Mouse (Mus musculus): Measurements from ENCODE around the gene Atic. TPM values are rescaled to one million over a fixed set of nuclear protein-coding genes. Genes with fewer than 3 reads are reported as not detected.

Gene Atic
- polyA plus RNA-seq, 1 experiment from 2014 or later: 17.5 TPM

- TF ChIP-seq CTCF (IDR thresholded peaks at IDR 0.05) (no peak), EP300 (IDR thresholded peaks at IDR 0.05) (no peak)
- 76% methylated on average over 7 of the region's 7 CpGs for WGBS
- Histone ChIP-seq H3K4me3 (ENCODE audit: low read depth, low read length) (no peak overlapping the region), H3K4me1 (ENCODE audit: insufficient read depth, low read depth, low read length) (no peaks in the 10 kb centered on the region), H3K9me3 (ENCODE audit: low read length) (no peaks in the 10 kb centered on the region), H3K9ac (replicated peaks; ENCODE audit: low read depth) (no peak overlapping the region), H3K36me3 (ENCODE audit: insufficient read depth, low read length) (peaks cover 13% of the 10 kb centered on the region; the same call in 1 of the 2 replicates), H3K27ac (ENCODE audit: low read length) (no peak overlapping the region), H3K27me3 (replicated peaks; ENCODE audit: insufficient read depth, low read length) (no peaks in the 10 kb centered on the region), H3K4me2 (replicated peaks; ENCODE audit: low read depth, low read length) (no peak overlapping the region)
- DNase-seq (ENCODE audit: low spot score) (no peak), ATAC-seq (no peak)
Observed at GRCm38 (mm10) chr1:71586658-71587057, 29.7 kb downstream of the Atic start.

- peaks cover 18% of the 10 kb centered on the region; the same call in 1 of the 2 replicates for H3K36me3 ChIP-seq (ENCODE audit: insufficient read depth, low read length)
- no peaks in the 10 kb centered on the region for H3K27me3 ChIP-seq (replicated peaks; ENCODE audit: insufficient read depth, low read length)
- TF ChIP-seq CTCF (IDR thresholded peaks at IDR 0.05) (no peak), EP300 (IDR thresholded peaks at IDR 0.05) (no peak)
- no peak overlapping the region for H3K4me3 ChIP-seq (ENCODE audit: low read depth, low read length)
- no peak for DNase-seq (ENCODE audit: low spot score)
- no peak overlapping the region for H3K27ac ChIP-seq (ENCODE audit: low read length)
- no peak overlapping the region for H3K4me2 ChIP-seq (replicated peaks; ENCODE audit: low read depth, low read length)
- ATAC-seq: no peak
- H3K4me1 ChIP-seq (ENCODE audit: insufficient read depth, low read depth, low read length): no peaks in the 10 kb centered on the region
- no peak overlapping the region for H3K9ac ChIP-seq (replicated peaks; ENCODE audit: low read depth)
- WGBS: 96% methylated on average over 11 of the region's 11 CpGs
- no peaks in the 10 kb centered on the region for H3K9me3 ChIP-seq (ENCODE audit: low read length)
Observed at GRCm38 (mm10) chr1:71590038-71590437, 33.1 kb downstream of the Atic start.

- WGBS: 90% methylated on average over 9 of the region's 9 CpGs
- TF ChIP-seq CTCF (IDR thresholded peaks at IDR 0.05) (no peak), EP300 (IDR thresholded peaks at IDR 0.05) (no peak)
- H3K27me3 ChIP-seq (replicated peaks; ENCODE audit: insufficient read depth, low read length): no peaks in the 10 kb centered on the region
- DNase-seq (ENCODE audit: low spot score): no peak
- H3K4me2 ChIP-seq (replicated peaks; ENCODE audit: low read depth, low read length): no peak overlapping the region
- no peaks in the 10 kb centered on the region for H3K9me3 ChIP-seq (ENCODE audit: low read length)
- no peak overlapping the region for H3K9ac ChIP-seq (replicated peaks; ENCODE audit: low read depth)
- no peak overlapping the region for H3K4me3 ChIP-seq (ENCODE audit: low read depth, low read length)
- ATAC-seq: no peak
- no peak overlapping the region for H3K27ac ChIP-seq (ENCODE audit: low read length)
- peaks cover 5% of the 10 kb centered on the region; the same call in 1 of the 2 replicates for H3K36me3 ChIP-seq (ENCODE audit: insufficient read depth, low read length)
- H3K4me1 ChIP-seq (ENCODE audit: insufficient read depth, low read depth, low read length): no peaks in the 10 kb centered on the region
Observed at GRCm38 (mm10) chr1:71593184-71593583, 36.2 kb downstream of the Atic start.

GRCm38 (mm10) chr1:71594268-71594667 lies 37.3 kb downstream of the Atic start:
- ATAC-seq (no peak), DNase-seq (ENCODE audit: low spot score) (no peak)
- Histone ChIP-seq H3K27me3 (replicated peaks; ENCODE audit: insufficient read depth, low read length) (no peaks in the 10 kb centered on the region), H3K4me2 (replicated peaks; ENCODE audit: low read depth, low read length) (no peak overlapping the region), H3K9ac (replicated peaks; ENCODE audit: low read depth) (no peak overlapping the region), H3K9me3 (ENCODE audit: low read length) (no peaks in the 10 kb centered on the region), H3K27ac (ENCODE audit: low read length) (no peak overlapping the region), H3K4me1 (ENCODE audit: insufficient read depth, low read depth, low read length) (no peaks in the 10 kb centered on the region), H3K4me3 (ENCODE audit: low read depth, low read length) (no peak overlapping the region), H3K36me3 (ENCODE audit: insufficient read depth, low read length) (peaks cover 5% of the 10 kb centered on the region; the same call in 1 of the 2 replicates)
- WGBS: 88% methylated on average over 2 of the region's 2 CpGs
- TF ChIP-seq CTCF (IDR thresholded peaks at IDR 0.05) (no peak), EP300 (IDR thresholded peaks at IDR 0.05) (no peak)

GRCm38 (mm10) chr1:71595365-71595764 lies 38.4 kb downstream of the Atic start:
- H3K4me1 ChIP-seq (ENCODE audit: insufficient read depth, low read depth, low read length): no peaks in the 10 kb centered on the region
- H3K4me3 ChIP-seq (ENCODE audit: low read depth, low read length): no peak overlapping the region
- no peak overlapping the region for H3K9ac ChIP-seq (replicated peaks; ENCODE audit: low read depth)
- no peak overlapping the region for H3K4me2 ChIP-seq (replicated peaks; ENCODE audit: low read depth, low read length)
- no peaks in the 10 kb centered on the region for H3K9me3 ChIP-seq (ENCODE audit: low read length)
- H3K27me3 ChIP-seq (replicated peaks; ENCODE audit: insufficient read depth, low read length): no peaks in the 10 kb centered on the region
- peaks cover 5% of the 10 kb centered on the region; the same call in 1 of the 2 replicates for H3K36me3 ChIP-seq (ENCODE audit: insufficient read depth, low read length)
- H3K27ac ChIP-seq (ENCODE audit: low read length): no peak overlapping the region
- ATAC-seq (peak; percentile 62), DNase-seq (ENCODE audit: low spot score) (peak; percentile 62)
- 65% methylated on average over 4 of the region's 4 CpGs for WGBS
- TF ChIP-seq CTCF (IDR thresholded peaks at IDR 0.05): no peak
- no peak for TF ChIP-seq EP300 (IDR thresholded peaks at IDR 0.05)

GRCm38 (mm10) chr1:71605751-71606150 lies 48.8 kb downstream of the Atic start:
- no peak overlapping the region for H3K9ac ChIP-seq (replicated peaks; ENCODE audit: low read depth)
- no peaks in the 10 kb centered on the region for H3K27me3 ChIP-seq (replicated peaks; ENCODE audit: insufficient read depth, low read length)
- no peak overlapping the region for H3K27ac ChIP-seq (ENCODE audit: low read length)
- DNase-seq (ENCODE audit: low spot score): no peak
- no peaks in the 10 kb centered on the region for H3K9me3 ChIP-seq (ENCODE audit: low read length)
- WGBS: 90% methylated on average over 2 of the region's 2 CpGs
- H3K36me3 ChIP-seq (ENCODE audit: insufficient read depth, low read length): 0 out of 2 replicates have a peak, but pooled peaks cover 11% of the 10 kb centered on the region
- H3K4me3 ChIP-seq (ENCODE audit: low read depth, low read length): no peak overlapping the region
- no peaks in the 10 kb centered on the region for H3K4me1 ChIP-seq (ENCODE audit: insufficient read depth, low read depth, low read length)
- no peak for ATAC-seq
- H3K4me2 ChIP-seq (replicated peaks; ENCODE audit: low read depth, low read length): no peak overlapping the region
- TF ChIP-seq EP300 (IDR thresholded peaks at IDR 0.05) (no peak), CTCF (IDR thresholded peaks at IDR 0.05) (no peak)

Data from lung, postnatal 0 days (tissue).